Mouse (Mus musculus) G1E (cell line): ENCODE data around the gene Ifitm2. TPM values are rescaled to one million over a fixed set of nuclear protein-coding genes. Genes with fewer than 3 reads are reported as not detected.

Source experiments
- ATAC-seq: 2 replicates; pipeline ENCODE4 v1.8.0; 2016; ENCODE audit warnings: mild to moderate bottlenecking; ENCODE audit not compliant: insufficient number of reproducible peaks, poor library complexity, low FRiP score, severe bottlenecking; ENCODE audit errors: extremely low read depth
- DNase-seq: peaks from one replicate; pipeline ENCODE4 v3.0.0; 2012; ENCODE audit warnings: low spot score
- H3K27me3 ChIP-seq: 2 replicates; pipeline ENCODE4 v1.6.1; 2012; ENCODE audit warnings: mild to moderate bottlenecking, low read length, inconsistent platforms; ENCODE audit not compliant: insufficient read depth
- H3K36me3 ChIP-seq: replicated peaks from 2 replicates; pipeline ENCODE3; 2012; ENCODE audit warnings: mild to moderate bottlenecking, inconsistent platforms
- H3K4me1 ChIP-seq: 2 replicates; pipeline ENCODE4 v1.6.1; 2012; ENCODE audit warnings: low read depth, low read length, inconsistent platforms, mixed read lengths; ENCODE audit not compliant: insufficient read depth
- H3K4me3 ChIP-seq: 2 replicates; pipeline ENCODE4 v1.5.1; 2012; ENCODE audit warnings: low read depth, mild to moderate bottlenecking, inconsistent platforms, low read length, moderate library complexity, mixed read lengths
- H3K9me3 ChIP-seq: replicated peaks from 2 replicates; pipeline ENCODE4 v1.6.1; 2012; ENCODE audit warnings: inconsistent platforms
- CTCF ChIP-seq: IDR thresholded peaks from 2 replicates; pipeline ENCODE4 v1.5.1; 2012; ENCODE audit warnings: low read depth, low read length, inconsistent platforms, mixed read lengths
- GATA1 ChIP-seq: IDR thresholded peaks from 2 replicates; pipeline ENCODE4 v1.6.1; 2012; ENCODE audit warnings: borderline replicate concordance, low read length, inconsistent platforms, mixed read lengths
- GATA2 ChIP-seq: IDR thresholded peaks from 2 replicates; pipeline ENCODE4 v1.6.1; 2012; ENCODE audit warnings: low read depth, low read length, inconsistent platforms, borderline replicate concordance
- POLR2AphosphoS5 ChIP-seq: IDR thresholded peaks from 2 replicates; pipeline ENCODE4 v1.6.1; 2012; ENCODE audit warnings: low read depth, low read length, inconsistent platforms; ENCODE audit not compliant: insufficient replicate concordance
- TAL1 ChIP-seq: conservative IDR thresholded peaks from 2 replicates; pipeline ENCODE4 v1.6.1; 2012; ENCODE audit warnings: low read depth, low read length, inconsistent platforms, mixed read lengths
- polyA plus RNA-seq: library from polyadenylated mRNA; stranded (reverse); fragments of >175 nt; gene quantifications from 2 replicates; pipeline ENCODE4 v1.2.3, GENCODE M21; 2012
- total RNA-seq, 2 experiments: library from RNA; stranded (forward) in 1 of 2; stranded (reverse) in 1 of 2; fragments of 200-1000 nt in 1 of 2; fragments of >200 nt in 1 of 2; fragmentation: Nextera tagmentation in 1 of 2; gene quantifications; 2 replicates each; pipeline ENCODE4 v1.2.3; 2014 to 2017

The Ifitm2 gene
- total and polyA plus RNA-seq, 3 experiments, result 161 to 256 (median 205) TPM

DNA sequence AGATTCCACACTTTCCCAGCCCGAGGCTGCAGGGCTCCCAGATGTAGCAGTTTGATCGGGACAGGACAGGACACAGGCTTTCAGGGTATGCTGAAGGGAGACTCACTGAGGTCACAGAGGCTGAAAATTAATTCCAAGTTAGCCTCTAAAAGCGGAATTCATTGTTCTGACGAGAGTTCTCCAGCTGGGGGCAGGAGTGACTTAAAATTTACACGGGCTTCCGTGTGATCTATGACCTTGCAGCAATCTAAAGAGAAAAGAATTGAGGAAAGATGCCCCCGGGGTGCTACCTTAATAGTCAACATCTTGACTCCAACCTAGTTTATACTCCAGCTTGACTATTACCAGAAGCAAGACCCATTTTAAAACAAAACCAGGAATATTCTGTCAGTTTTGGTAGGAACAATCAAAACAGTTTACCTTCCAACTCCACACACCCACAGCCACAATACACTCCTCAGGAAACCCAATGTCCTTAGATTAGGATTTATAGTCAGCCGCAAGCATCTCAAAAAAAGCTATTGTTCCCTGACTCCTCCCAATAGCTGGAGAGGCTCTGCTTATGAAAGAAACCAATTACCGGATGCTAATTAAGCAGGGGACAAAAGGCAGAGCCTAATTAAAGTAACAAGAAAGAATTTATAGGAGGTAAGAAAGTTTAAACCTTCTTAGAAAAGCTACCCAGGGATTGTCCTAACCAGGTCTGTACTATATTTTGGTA lies 3.6 kb upstream of the Ifitm2 start:
- peaks cover 33% of the 10 kb centered on the region for H3K4me1 ChIP-seq
- DNase-seq (no peak), ATAC-seq (no peak)
- no peaks in the 10 kb centered on the region for H3K36me3 ChIP-seq
- no peaks in the 10 kb centered on the region for H3K9me3 ChIP-seq
- TF ChIP-seq POLR2AphosphoS5, result no peak
- TF ChIP-seq TAL1, result no peak
- no peak for TF ChIP-seq GATA2
- no peak for TF ChIP-seq GATA1
- TF ChIP-seq CTCF, result no peak
- no peak overlapping the region for H3K4me3 ChIP-seq
- peaks cover 20% of the 10 kb centered on the region for H3K27me3 ChIP-seq

DNA sequence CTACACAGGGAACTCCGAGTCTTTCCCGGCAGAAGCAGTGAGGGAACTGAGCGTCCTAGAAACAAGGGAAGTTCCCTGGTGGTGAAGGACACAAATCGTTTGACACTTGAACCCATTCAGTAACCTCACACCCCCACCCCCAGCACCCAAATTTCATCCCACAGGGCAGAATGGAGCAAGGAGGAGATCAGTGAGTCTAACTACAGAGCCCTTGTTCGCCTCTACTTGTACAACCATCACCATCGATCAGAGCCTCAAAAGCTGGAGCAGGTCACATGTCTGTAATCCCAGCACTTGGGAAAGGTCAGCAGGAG lies 726 bp upstream of the Ifitm2 start:
- H3K4me1 ChIP-seq, result peaks cover 53% of the 10 kb centered on the region
- H3K9me3 ChIP-seq, result no peaks in the 10 kb centered on the region
- H3K27me3 ChIP-seq, result peaks cover 9% of the 10 kb centered on the region
- ATAC-seq (no peak), DNase-seq (no peak)
- H3K4me3 ChIP-seq, result peak overlapping the region; percentile 70; the same call in 1 of the 2 replicates
- peaks cover 13% of the 10 kb centered on the region for H3K36me3 ChIP-seq
- TF ChIP-seq GATA2 (no peak), CTCF (no peak), POLR2AphosphoS5 (no peak), TAL1 (no peak), GATA1 (no peak)

DNA sequence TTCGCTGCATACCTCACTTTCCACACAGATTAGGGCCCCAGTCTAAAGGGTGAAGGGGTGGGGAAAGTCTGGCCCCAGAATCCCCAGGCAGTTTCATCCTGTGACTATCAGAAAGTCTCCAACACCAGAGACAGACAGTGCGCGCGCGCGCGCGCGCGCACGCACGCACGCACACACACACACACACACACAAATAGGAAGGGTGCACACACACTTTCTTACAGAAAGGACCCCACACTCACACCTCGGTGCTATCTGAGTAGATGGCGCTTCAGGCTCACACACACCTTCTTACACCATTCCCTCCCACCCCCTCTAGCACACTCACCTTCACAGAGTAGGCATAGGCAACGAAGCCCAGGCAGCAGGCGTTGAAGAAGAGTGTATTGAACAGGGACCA lies 445 bp downstream of the Ifitm2 start:
- Histone ChIP-seq H3K4me1 (peaks cover 60% of the 10 kb centered on the region), H3K36me3 (peaks cover 24% of the 10 kb centered on the region), H3K27me3 (peaks cover 7% of the 10 kb centered on the region), H3K9me3 (no peaks in the 10 kb centered on the region), H3K4me3 (peak overlapping the region; percentile 70)
- DNase-seq (no peak), ATAC-seq (no peak)
- TF ChIP-seq POLR2AphosphoS5 (no peak), GATA2 (no peak), GATA1 (no peak), CTCF (no peak), TAL1 (no peak)

DNA sequence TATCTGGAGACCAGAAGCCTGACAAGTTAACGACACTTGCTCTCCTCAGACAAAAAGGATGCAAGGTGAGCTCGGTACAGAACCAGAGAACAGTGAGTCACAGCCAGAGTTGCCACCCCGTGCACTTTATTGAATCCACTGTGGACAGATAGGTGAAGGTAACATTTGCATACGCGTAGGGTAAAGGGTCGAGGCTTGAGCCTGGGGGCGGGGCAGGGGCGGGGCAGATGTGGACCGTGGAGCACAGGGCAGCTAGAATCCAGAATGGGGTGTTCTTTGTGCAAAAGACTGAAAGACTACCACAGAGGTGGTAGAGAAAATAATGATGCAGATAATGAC lies 1.1 kb downstream of the Ifitm2 start:
- Histone ChIP-seq H3K36me3 (peaks cover 30% of the 10 kb centered on the region), H3K27me3 (peaks cover 2% of the 10 kb centered on the region; the same call in 1 of the 2 replicates), H3K4me3 (peak overlapping the region; percentile 70), H3K4me1 (peaks cover 59% of the 10 kb centered on the region), H3K9me3 (no peaks in the 10 kb centered on the region)
- TF ChIP-seq TAL1 (no peak), CTCF (no peak), GATA1 (no peak), POLR2AphosphoS5 (no peak), GATA2 (no peak)
- DNase-seq (no peak), ATAC-seq (no peak)

DNA sequence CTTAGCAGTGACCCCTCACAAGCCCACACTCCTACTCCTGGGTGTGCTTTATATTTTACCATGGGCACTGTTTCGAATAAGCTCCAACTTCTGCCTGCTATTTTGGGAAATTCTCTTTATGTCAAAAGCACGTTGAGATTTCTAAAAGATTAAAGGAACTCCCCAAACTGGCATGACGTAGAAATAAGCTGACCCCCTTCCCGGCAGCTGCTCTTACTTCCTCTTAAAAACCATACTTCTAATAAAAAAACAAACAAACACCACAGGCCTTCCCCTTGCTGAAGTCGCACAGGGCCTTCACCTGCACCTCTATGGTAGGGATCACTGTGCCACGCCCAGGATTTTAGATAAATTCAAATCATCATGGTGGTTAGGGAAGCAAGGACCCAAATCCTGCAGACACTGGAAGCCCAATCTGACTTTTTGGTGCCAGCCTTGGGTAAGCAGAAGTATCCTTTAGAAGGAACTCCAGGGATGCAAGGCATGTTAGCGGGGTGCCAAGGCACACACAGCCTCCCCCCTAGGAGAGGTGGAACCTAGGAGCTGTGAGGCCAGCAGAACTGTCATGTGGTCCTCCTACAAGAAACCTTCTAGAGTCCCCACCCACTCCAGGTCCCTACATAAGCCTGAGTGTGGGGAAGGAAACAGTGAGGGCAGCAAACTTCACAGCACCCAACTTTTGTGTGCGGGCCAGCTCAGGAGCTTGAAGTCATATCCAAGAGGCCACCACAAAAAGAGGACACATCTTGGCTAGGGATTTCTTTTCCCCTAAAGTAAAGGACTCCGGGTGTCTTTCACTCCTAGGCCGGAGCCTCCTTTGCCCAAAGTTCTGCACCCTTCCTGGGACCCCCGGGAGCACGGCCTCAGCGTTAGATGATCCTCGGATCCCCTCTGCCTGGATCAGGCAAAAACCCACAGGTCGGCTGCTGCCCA lies 1.7 kb downstream of the Ifitm2 start:
- Histone ChIP-seq H3K9me3 (no peaks in the 10 kb centered on the region), H3K4me3 (peak overlapping the region; percentile 70; the same call in 1 of the 2 replicates), H3K4me1 (peaks cover 59% of the 10 kb centered on the region), H3K27me3 (peaks cover 2% of the 10 kb centered on the region; the same call in 1 of the 2 replicates), H3K36me3 (peaks cover 37% of the 10 kb centered on the region)
- no peak for TF ChIP-seq POLR2AphosphoS5
- ATAC-seq, result no peak
- DNase-seq, result no peak

DNA sequence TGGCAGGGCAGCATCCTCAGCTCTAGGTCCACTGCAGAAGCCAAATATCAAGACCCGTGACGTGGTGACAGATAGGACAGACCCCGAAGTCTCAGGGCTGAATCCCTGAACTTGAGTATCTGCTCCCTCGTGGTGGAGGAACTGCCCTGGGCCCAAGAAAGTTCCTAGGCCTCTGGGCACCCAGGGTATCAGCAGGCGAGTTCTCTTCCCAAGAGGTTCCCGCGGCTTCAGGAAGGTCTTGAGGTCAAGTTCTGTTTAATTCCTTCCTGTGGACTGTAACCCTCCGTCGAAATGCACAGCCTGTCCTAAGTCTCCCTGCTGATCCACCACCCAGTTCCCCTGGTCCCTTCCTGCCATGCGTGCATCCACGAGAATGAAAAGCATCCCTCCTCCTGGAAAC lies 2.7 kb downstream of the Ifitm2 start:
- DNase-seq (no peak), ATAC-seq (no peak)
- Histone ChIP-seq H3K36me3 (peaks cover 46% of the 10 kb centered on the region), H3K27me3 (peaks cover 2% of the 10 kb centered on the region; the same call in 1 of the 2 replicates), H3K9me3 (no peaks in the 10 kb centered on the region), H3K4me3 (no peak overlapping the region), H3K4me1 (peaks cover 56% of the 10 kb centered on the region)
- TF ChIP-seq TAL1 (no peak), GATA2 (no peak), POLR2AphosphoS5 (no peak), GATA1 (no peak), CTCF (no peak)
